Mouse (Mus musculus) ES-E14 (cell line): ENCODE results near the gene Coa5. TPM values are rescaled to one million over a fixed set of nuclear protein-coding genes. Genes with fewer than 3 reads are reported as not detected.

Experiments
- DNase-seq: peaks from one replicate; pipeline ENCODE4 v3.0.0-alpha.2; 2013; ENCODE audit warnings: low read depth, low spot score
- H3K27ac ChIP-seq: 2 replicates; pipeline ENCODE4 v1.5.1; 2012; ENCODE audit warnings: low read depth, mild to moderate bottlenecking, low read length, moderate library complexity, mixed read lengths; ENCODE audit not compliant: poor library complexity, insufficient read depth, severe bottlenecking
- H3K36me3 ChIP-seq: 2 replicates; pipeline ENCODE4 v1.6.1; 2012; ENCODE audit warnings: mild to moderate bottlenecking, low read length, moderate library complexity, mixed read lengths; ENCODE audit not compliant: control insufficient read depth, poor library complexity, insufficient read depth, severe bottlenecking
- H3K4me1 ChIP-seq, 2 experiments: fragments of 150-350 bp in 1 of 2; sonication (generic) in 1 of 2; 2 replicates each; pipeline ENCODE4 v1.6.1; 2012; ENCODE audit warnings: low read length in 2 of 2, mild to moderate bottlenecking in 1 of 2, mixed read lengths in 1 of 2; ENCODE audit not compliant: control insufficient read depth in 2 of 2, insufficient read depth in 2 of 2, poor library complexity in 1 of 2
- H3K4me3 ChIP-seq, 2 experiments: fragments of 150-350 bp in 1 of 2; sonication (generic) in 1 of 2; 2 replicates each; pipeline ENCODE4 v1.5.1; 2012; ENCODE audit warnings: low read length in 2 of 2, low read depth in 1 of 2, mild to moderate bottlenecking in 1 of 2, mixed read lengths in 1 of 2; ENCODE audit not compliant: insufficient read depth in 1 of 2, poor library complexity in 1 of 2, severe bottlenecking in 1 of 2
- H3K9ac ChIP-seq: 2 replicates; pipeline ENCODE4 v1.6.1; 2012; ENCODE audit warnings: low read depth, mild to moderate bottlenecking, low read length, mixed read lengths; ENCODE audit not compliant: poor library complexity, insufficient read depth, severe bottlenecking
- H3K9me3 ChIP-seq: fragments of 150-350 bp; sonication (generic); 2 replicates; pipeline ENCODE4 v1.6.1; 2012; ENCODE audit warnings: low read depth, mild to moderate bottlenecking, low read length; ENCODE audit not compliant: control insufficient read depth, insufficient read depth
- CHD2 ChIP-seq: IDR thresholded peaks from 2 replicates; pipeline ENCODE4 v1.6.1; 2014; ENCODE audit warnings: mild to moderate bottlenecking, low read depth, low read length, inconsistent platforms
- HCFC1 ChIP-seq: IDR thresholded peaks from 2 replicates; pipeline ENCODE4 v1.6.1; 2012; ENCODE audit warnings: low read length, inconsistent platforms, borderline replicate concordance; ENCODE audit not compliant: insufficient read depth
- MAFK ChIP-seq: IDR thresholded peaks from 2 replicates; pipeline ENCODE4 v1.6.1; 2014; ENCODE audit warnings: mild to moderate bottlenecking, low read depth, low read length, inconsistent platforms; ENCODE audit not compliant: insufficient read depth
- ZC3H11A ChIP-seq: IDR thresholded peaks from 2 replicates; pipeline ENCODE4 v1.6.1; 2012; ENCODE audit warnings: low read depth, mild to moderate bottlenecking, inconsistent platforms, low read length, borderline replicate concordance
- ZNF384 ChIP-seq: IDR thresholded peaks from 2 replicates; pipeline ENCODE4 v1.6.1; 2012; ENCODE audit warnings: low read depth, low read length, inconsistent platforms
- in situ Hi-C, 2 experiments: fragments of 600-800 bp; cut with MboI; formaldehyde crosslinking; loops; one replicate each; pipeline ENCODE4 v1.15.1; 2025; ENCODE audit warnings: low sequenced_read_pairs in 2 of 2, inconsistent platforms in 1 of 2; ENCODE audit not compliant: unreplicated experiment in 2 of 2
- total RNA-seq: library from RNA; depleted of rRNA; stranded (reverse); fragments of 300-350 nt; gene quantifications from 2 replicates; pipeline ENCODE4 v1.2.3, GENCODE M21; 2012

Coa5 gene
- total RNA-seq, 1 experiment, result 38.6 TPM

DNA sequence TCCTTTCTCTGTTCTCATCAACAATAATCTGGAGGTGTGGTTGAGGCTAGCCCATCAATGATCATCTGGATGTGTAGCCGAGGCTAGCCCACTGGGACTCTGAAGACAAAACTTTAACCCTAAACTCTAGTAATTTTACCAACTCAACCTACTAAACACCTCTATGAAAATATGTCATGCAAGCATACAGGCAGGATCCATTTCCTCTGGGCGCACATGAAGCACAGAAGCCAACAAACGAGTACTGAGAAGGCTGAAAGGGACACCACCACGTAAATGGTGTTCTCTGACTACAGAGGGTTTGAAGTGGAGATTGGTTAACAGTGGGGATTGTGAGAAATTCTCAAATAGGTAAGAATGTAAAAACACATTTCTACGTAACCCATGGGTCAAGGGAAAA is 47.3 kb upstream of the Coa5 start:
- Histone ChIP-seq H3K36me3 (no peaks in the 10 kb centered on the region), H3K9ac (no peak overlapping the region), H3K27ac (no peak overlapping the region), H3K9me3 (no peaks in the 10 kb centered on the region), H3K4me1 (peaks cover 0 to 2% of the 10 kb centered on the region in 2 experiments; a peak in 1 of 4 replicates), H3K4me3 (no peak overlapping the region)
- no peak for DNase-seq
- no peak for TF ChIP-seq MAFK
- in situ Hi-C loops, result loop anchor here in 1 of 2 experiments (10.0 kb wide), 1 partner anchor 158 kb away; no protein-coding TSS in a partner anchor

GRCm38 (mm10) chr1:37475312-37475711 is 45.4 kb upstream of the Coa5 start:
- TF ChIP-seq ZC3H11A, result no peak
- TF ChIP-seq HCFC1, result no peak
- TF ChIP-seq MAFK, result no peak
- TF ChIP-seq ZNF384, result no peak
- TF ChIP-seq CHD2, result no peak
- no peaks in the 10 kb centered on the region for H3K36me3 ChIP-seq
- H3K4me1 ChIP-seq, result peaks cover 0 to 2% of the 10 kb centered on the region in 2 experiments; a peak in 1 of 4 replicates
- H3K9me3 ChIP-seq, result no peaks in the 10 kb centered on the region
- in situ Hi-C loops, result loop anchor here in 1 of 2 experiments (10.0 kb wide), 1 partner anchor 159 kb away; no protein-coding TSS in a partner anchor
- no peak for DNase-seq
- H3K9ac ChIP-seq, result no peak overlapping the region
- H3K4me3 ChIP-seq, result no peak overlapping the region
- H3K27ac ChIP-seq, result no peak overlapping the region

DNA sequence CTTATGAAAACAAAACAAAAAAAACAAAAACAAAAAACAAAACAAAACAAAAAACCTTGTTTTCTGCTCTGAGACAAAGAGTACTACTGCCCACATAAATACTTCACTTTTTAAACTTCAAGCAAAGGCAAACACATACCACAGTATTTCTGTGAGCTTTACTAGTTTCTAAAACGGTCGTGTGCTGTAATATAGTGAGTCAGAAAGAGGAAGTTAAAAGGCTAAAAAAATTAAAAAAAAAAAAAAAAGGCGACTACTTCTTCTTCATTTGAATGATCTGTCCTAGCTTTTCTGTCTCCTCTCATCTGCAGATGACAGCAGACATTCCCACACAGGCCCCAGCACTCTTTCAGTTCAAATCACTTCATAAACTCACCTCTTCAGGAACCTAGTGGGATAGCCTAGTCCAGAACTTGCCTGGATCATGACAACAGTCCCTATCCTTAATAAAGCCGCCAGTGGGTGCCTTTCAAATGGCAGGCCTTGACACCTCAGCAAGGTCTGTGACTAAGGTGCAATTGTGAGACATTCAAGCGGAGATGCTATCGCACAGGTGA is 44.8 kb upstream of the Coa5 start:
- Histone ChIP-seq H3K9ac (no peak overlapping the region), H3K9me3 (no peaks in the 10 kb centered on the region), H3K27ac (no peak overlapping the region), H3K4me1 (peaks cover 0 to 2% of the 10 kb centered on the region in 2 experiments; a peak in 1 of 4 replicates), H3K4me3 (no peak overlapping the region), H3K36me3 (no peaks in the 10 kb centered on the region)
- in situ Hi-C loops, result loop anchor here (10.0 to 25.0 kb wide), 2 partner anchors 160 to 163 kb away; no protein-coding TSS in a partner anchor
- TF ChIP-seq ZNF384 (no peak), MAFK (no peak), ZC3H11A (no peak), HCFC1 (no peak), CHD2 (no peak)
- no peak for DNase-seq

- H3K36me3 ChIP-seq, result no peaks in the 10 kb centered on the region
- TF ChIP-seq ZC3H11A (no peak), ZNF384 (no peak), HCFC1 (no peak), CHD2 (no peak), MAFK (no peak)
- H3K9me3 ChIP-seq, result no peaks in the 10 kb centered on the region
- peaks cover 0 to 2% of the 10 kb centered on the region in 2 experiments; a peak in 1 of 4 replicates for H3K4me1 ChIP-seq
- DNase-seq, result no peak
- H3K9ac ChIP-seq, result no peak overlapping the region
- in situ Hi-C loops, result loop anchor here (10.0 to 25.0 kb wide), 2 partner anchors 161 to 163 kb away; no protein-coding TSS in a partner anchor
- no peak overlapping the region for H3K4me3 ChIP-seq
- no peak overlapping the region for H3K27ac ChIP-seq
These were observed 44.1 kb upstream of the Coa5 start for GRCm38 (mm10) chr1:37474046-37474445.

- Histone ChIP-seq H3K36me3 (no peaks in the 10 kb centered on the region), H3K27ac (no peak overlapping the region), H3K4me1 (peaks cover 0 to 2% of the 10 kb centered on the region in 2 experiments; a peak in 1 of 4 replicates), H3K9me3 (no peaks in the 10 kb centered on the region), H3K4me3 (no peak overlapping the region), H3K9ac (no peak overlapping the region)
- DNase-seq, result no peak
- TF ChIP-seq ZC3H11A (no peak), MAFK (no peak), HCFC1 (no peak), ZNF384 (no peak), CHD2 (no peak)
- in situ Hi-C loops, result loop anchor here (10.0 to 25.0 kb wide), 2 partner anchors 162 to 164 kb away; no protein-coding TSS in a partner anchor
These were observed 43.3 kb upstream of the Coa5 start for GRCm38 (mm10) chr1:37473251-37473650.
